ENCODE assay signal across 8 mouse cellular contexts in genomic region chr11:99149898-99150757, GRCm38 (mm10). TPM values are rescaled to one million over a fixed set of nuclear protein-coding genes. Genes with fewer than 3 reads are reported as not detected.
DNase-seq lines count a peak whose midpoint lies in the region; ATAC-seq and TF ChIP-seq lines count a peak whose summit lies in the region.

No protein-coding gene starts in this region.

- H3K4me3 ChIP-seq in embryonic facial prominence, embryonic 15.5 days (replicated peaks) = no peak overlapping the region
- no peak overlapping the region for H3K4me3 ChIP-seq in heart, embryonic 14.5 days (ENCODE audit: control insufficient read depth in 1 of 2, insufficient read depth in 1 of 2, low read depth in 1 of 2, low read length in 2 of 2)
- no peak overlapping the region for H3K4me3 ChIP-seq in kidney, postnatal 0 days (replicated peaks; ENCODE audit: low read depth, low read length)
- no peak overlapping the region for H3K4me3 ChIP-seq in liver, embryonic 13.5 days (replicated peaks)
- no peak overlapping the region for H3K4me3 ChIP-seq in neural tube, embryonic 12.5 days

- DNase-seq in CD8-positive naive resting alpha-beta T cell, adult 2 months (ENCODE audit: low read depth in 2 of 2, low spot score in 2 of 2) = peak; percentile 81 to 86
- peak; percentile 78 to 80 for DNase-seq in adrenal gland, postnatal 36 days
- peak; percentile 91 for DNase-seq in kidney, postnatal 0 days (ENCODE audit: low spot score)
- DNase-seq in liver, embryonic 13.5 days = peak; percentile 27
- peak; percentile 70 for DNase-seq in testis, postnatal 14 days (ENCODE audit: low spot score)

- peak; percentile 22; the same call in 1 of the 2 replicates for ATAC-seq in embryonic facial prominence, embryonic 15.5 days (ENCODE audit: insufficient number of reproducible peaks, low FRiP score, low TSS enrichment, low read depth)
- no peak for ATAC-seq in heart, embryonic 14.5 days (ENCODE audit: insufficient number of reproducible peaks, insufficient read depth, low FRiP score, low read depth)
- no peak; the same call in 1 of the 2 replicates for ATAC-seq in kidney, postnatal 0 days (replicated peaks; ENCODE audit: low FRiP score, low read depth)
- ATAC-seq in liver, embryonic 13.5 days (ENCODE audit: low read depth) = no peak
- peak; percentile 34 for ATAC-seq in neural tube, embryonic 12.5 days (ENCODE audit: low FRiP score, low read depth)

- H3K4me1 ChIP-seq in embryonic facial prominence, embryonic 15.5 days = peaks cover 40% of the 10 kb centered on the region
- peaks cover 31 to 34% of the 10 kb centered on the region in 2 experiments for H3K4me1 ChIP-seq in heart, embryonic 14.5 days (ENCODE audit: control insufficient read depth in 2 of 2, insufficient read depth in 2 of 2, low read length in 2 of 2)
- peaks cover 17% of the 10 kb centered on the region for H3K4me1 ChIP-seq in kidney, postnatal 0 days (replicated peaks; ENCODE audit: insufficient read depth, low read length)
- H3K4me1 ChIP-seq in liver, embryonic 13.5 days (replicated peaks) = peaks cover 26% of the 10 kb centered on the region
- peaks cover 32% of the 10 kb centered on the region for H3K4me1 ChIP-seq in neural tube, embryonic 12.5 days

- no peaks in the 10 kb centered on the region for H3K36me3 ChIP-seq in embryonic facial prominence, embryonic 15.5 days
- no peaks in the 10 kb centered on the region for H3K36me3 ChIP-seq in heart, embryonic 14.5 days (ENCODE audit: control insufficient read depth, insufficient read depth, low read length)
- H3K36me3 ChIP-seq in kidney, postnatal 0 days (ENCODE audit: insufficient read depth, low read length) = no peaks in the 10 kb centered on the region
- H3K36me3 ChIP-seq in liver, embryonic 13.5 days = no peaks in the 10 kb centered on the region
- no peaks in the 10 kb centered on the region for H3K36me3 ChIP-seq in neural tube, embryonic 12.5 days

- H3K27ac ChIP-seq in embryonic facial prominence, embryonic 15.5 days (replicated peaks) = peak overlapping the region; percentile 96
- peak overlapping the region in 1 of 2 experiments; percentile 37; a peak in 1 of 4 replicates for H3K27ac ChIP-seq in heart, embryonic 14.5 days (replicated peaks in 1 of 2; ENCODE audit: control insufficient read depth in 1 of 2, insufficient read depth in 1 of 2, low read depth in 2 of 2, low read length in 2 of 2)
- no peak overlapping the region for H3K27ac ChIP-seq in kidney, postnatal 0 days
- H3K27ac ChIP-seq in liver, embryonic 13.5 days = no peak overlapping the region
- H3K27ac ChIP-seq in neural tube, embryonic 12.5 days = no peak overlapping the region

- H3K4me2 ChIP-seq in embryonic facial prominence, embryonic 15.5 days (replicated peaks) = no peak overlapping the region
- peak overlapping the region; percentile 39; the same call in 1 of the 2 replicates for H3K4me2 ChIP-seq in heart, embryonic 14.5 days (ENCODE audit: low read length)
- no peak overlapping the region for H3K4me2 ChIP-seq in kidney, postnatal 0 days (ENCODE audit: low read length)
- no peak overlapping the region for H3K4me2 ChIP-seq in liver, embryonic 13.5 days
- H3K4me2 ChIP-seq in neural tube, embryonic 12.5 days (replicated peaks) = 0 out of 2 replicates have a peak overlapping the region, but pooled peaks have one; percentile 18

- WGBS in embryonic facial prominence, embryonic 15.5 days = 48% methylated on average over 19 of the region's 19 CpGs
- WGBS in heart, embryonic 14.5 days = 40% methylated on average over 19 of the region's 19 CpGs
- WGBS in kidney, postnatal 0 days = 47% methylated on average over 19 of the region's 19 CpGs
- WGBS in liver, embryonic 13.5 days (ENCODE audit: insufficient replicate concordance) = 38% methylated on average over 19 of the region's 19 CpGs
- 56% methylated on average over 19 of the region's 19 CpGs for WGBS in neural tube, embryonic 12.5 days

- H3K9me3 ChIP-seq in embryonic facial prominence, embryonic 15.5 days (replicated peaks) = no peaks in the 10 kb centered on the region
- no peaks in the 10 kb centered on the region for H3K9me3 ChIP-seq in heart, embryonic 14.5 days (ENCODE audit: control insufficient read depth, low read length)
- H3K9me3 ChIP-seq in kidney, postnatal 0 days (replicated peaks; ENCODE audit: low read length) = no peaks in the 10 kb centered on the region
- H3K9me3 ChIP-seq in liver, embryonic 13.5 days (replicated peaks) = no peaks in the 10 kb centered on the region
- no peaks in the 10 kb centered on the region for H3K9me3 ChIP-seq in neural tube, embryonic 12.5 days

- no peaks in the 10 kb centered on the region; the same call in 1 of the 2 replicates for H3K27me3 ChIP-seq in embryonic facial prominence, embryonic 15.5 days
- H3K27me3 ChIP-seq in heart, embryonic 14.5 days (ENCODE audit: control insufficient read depth, insufficient read depth, low read length) = no peaks in the 10 kb centered on the region
- no peaks in the 10 kb centered on the region for H3K27me3 ChIP-seq in kidney, postnatal 0 days (ENCODE audit: insufficient read depth, low read length)
- H3K27me3 ChIP-seq in liver, embryonic 13.5 days = peaks cover 50% of the 10 kb centered on the region
- H3K27me3 ChIP-seq in neural tube, embryonic 12.5 days (replicated peaks) = no peaks in the 10 kb centered on the region

- H3K9ac ChIP-seq in embryonic facial prominence, embryonic 15.5 days = no peak overlapping the region
- no peak overlapping the region for H3K9ac ChIP-seq in heart, embryonic 14.5 days (ENCODE audit: low read length)
- H3K9ac ChIP-seq in kidney, postnatal 0 days (ENCODE audit: low read depth, low read length) = no peak overlapping the region
- no peak overlapping the region for H3K9ac ChIP-seq in liver, embryonic 13.5 days
- H3K9ac ChIP-seq in neural tube, embryonic 12.5 days = no peak overlapping the region

- TF ChIP-seq CTCF in kidney, postnatal 0 days (IDR thresholded peaks at IDR 0.05; ENCODE audit: low read depth) = peak; percentile 97

RNA-seq across cellular contexts. Expression of gene Ccr7, which starts 4.7 kb away (rescaled TPM):
- total RNA-seq in adrenal gland, postnatal 36 days (2021) = under 1 TPM in 1 of 2 experiments, not detected in 1; 0.20 TPM
- polyA plus RNA-seq in embryonic facial prominence, embryonic 15.5 days (2015; fragmentation: Nextera tagmentation; extraction: Ambion mirVana) = 0.57 and 0.59 TPM in 2 replicates
- polyA plus RNA-seq in heart, embryonic 14.5 days (2014; fragmentation: Nextera tagmentation; extraction: Ambion mirVana) = 0.16 TPM in 1 of 2 replicates, not detected in the other
- 0.08 and 0.19 TPM in 2 replicates for polyA plus RNA-seq in kidney, postnatal 0 days (2015; fragmentation: Nextera tagmentation; extraction: Ambion mirVana)
- polyA plus RNA-seq in liver, embryonic 13.5 days (2015; fragmentation: Nextera tagmentation; extraction: Ambion mirVana) = 0.07 and 0.17 TPM in 2 replicates
- polyA plus RNA-seq in neural tube, embryonic 12.5 days (2016; fragmentation: Nextera tagmentation; extraction: Ambion mirVana) = 0.19 and 0.23 TPM in 2 replicates

Comparison
In these comparisons a context has a peak if more than half of its experiments do, and no peak if none do; other contexts are left out.
1. DNase-seq: peak in every context shown above with its lines; median percentile 91 in kidney, postnatal 0 days; 84 in CD8-positive naive resting alpha-beta T cell, adult 2 months; 79 in adrenal gland, postnatal 36 days; 70 in testis, postnatal 14 days; 27 in liver, embryonic 13.5 days.
2. ATAC-seq: peak in embryonic facial prominence, embryonic 15.5 days (single experiment) and neural tube, embryonic 12.5 days (single experiment); none in heart, embryonic 14.5 days (single experiment), kidney, postnatal 0 days (single experiment) and liver, embryonic 13.5 days (single experiment).
3. H3K4me2 ChIP-seq: peak in heart, embryonic 14.5 days (single experiment) and neural tube, embryonic 12.5 days (single experiment); none in embryonic facial prominence, embryonic 15.5 days (single experiment), kidney, postnatal 0 days (single experiment) and liver, embryonic 13.5 days (single experiment).